25 mouse cellular contexts compared by ENCODE assay signal in genomic region chr8:118005186-118005585, GRCm38 (mm10).
DNase-seq lines count a peak whose midpoint lies in the region; ATAC-seq and TF ChIP-seq lines count a peak whose summit lies in the region.
"Had no signal": no experiment of that assay in that cellular context is flagged by ENCODE, and none has a peak within 500 bp of the region (broad histone marks: within the 10 kb centered on the region; RNA-seq: fewer than 3 reads in every experiment).

No protein-coding gene starts in this region.

- H3K4me1 ChIP-seq in heart, embryonic 12.5 days (replicated peaks): peaks cover 6% of the 10 kb centered on the region; the same call in 1 of the 2 replicates
- H3K4me1 ChIP-seq in midbrain, embryonic 12.5 days: peaks cover 9% of the 10 kb centered on the region; the same call in 1 of the 2 replicates
- peaks cover 12% of the 10 kb centered on the region for H3K4me1 ChIP-seq in midbrain, embryonic 13.5 days (replicated peaks)
- H3K4me1 ChIP-seq in embryonic facial prominence, embryonic 10.5 days: peaks cover 22% of the 10 kb centered on the region
- H3K4me1 ChIP-seq in limb, embryonic 10.5 days: peaks cover 54% of the 10 kb centered on the region
- H3K4me1 ChIP-seq: heart, embryonic 13.5 days; liver, embryonic 15.5 days; lung, embryonic 15.5 days had no signal

- no peak for ATAC-seq in heart, embryonic 12.5 days (ENCODE audit: insufficient number of reproducible peaks, low FRiP score)
- ATAC-seq in midbrain, embryonic 12.5 days (ENCODE audit: low FRiP score, low read depth): 0 out of 2 replicates have a peak, but pooled peaks have one; percentile 19
- no peak for ATAC-seq in midbrain, embryonic 13.5 days
- ATAC-seq: intestine, postnatal 0 days; midbrain, embryonic 16.5 days had no signal

- H3K9ac ChIP-seq in heart, embryonic 12.5 days: no peak overlapping the region
- H3K9ac ChIP-seq in midbrain, embryonic 12.5 days (replicated peaks): no peak overlapping the region
- no peak overlapping the region for H3K9ac ChIP-seq in midbrain, embryonic 13.5 days (replicated peaks)
- H3K9ac ChIP-seq: heart, embryonic 13.5 days; limb, embryonic 12.5 days; liver, embryonic 15.5 days; lung, embryonic 15.5 days; neural tube, embryonic 13.5 days had no signal

- H3K27me3 ChIP-seq in heart, embryonic 12.5 days (replicated peaks): 0 out of 2 replicates have a peak, but pooled peaks cover 6% of the 10 kb centered on the region
- no peaks in the 10 kb centered on the region for H3K27me3 ChIP-seq in midbrain, embryonic 12.5 days
- peaks cover 4% of the 10 kb centered on the region; the same call in 1 of the 2 replicates for H3K27me3 ChIP-seq in midbrain, embryonic 13.5 days
- peaks cover 7% of the 10 kb centered on the region; the same call in 1 of the 2 replicates for H3K27me3 ChIP-seq in embryonic facial prominence, embryonic 10.5 days (replicated peaks; ENCODE audit: low read depth, poor library complexity, severe bottlenecking)
- no peaks in the 10 kb centered on the region for H3K27me3 ChIP-seq in limb, embryonic 10.5 days (ENCODE audit: low read depth, poor library complexity, severe bottlenecking)
- H3K27me3 ChIP-seq: heart, embryonic 13.5 days; liver, embryonic 15.5 days; lung, embryonic 15.5 days; neural tube, embryonic 13.5 days had no signal

- 42% methylated on average over 2 of the region's 2 CpGs for WGBS in heart, embryonic 12.5 days
- 54% methylated on average over 2 of the region's 2 CpGs for WGBS in midbrain, embryonic 12.5 days
- 32% methylated on average over 2 of the region's 2 CpGs for WGBS in midbrain, embryonic 13.5 days
- WGBS in embryonic facial prominence, embryonic 10.5 days: 47% methylated on average over 2 of the region's 2 CpGs
- WGBS in limb, embryonic 10.5 days: 35% methylated on average over 2 of the region's 2 CpGs

- H3K4me2 ChIP-seq in heart, embryonic 12.5 days: no peak overlapping the region
- no peak overlapping the region for H3K4me2 ChIP-seq in midbrain, embryonic 12.5 days (replicated peaks)
- H3K4me2 ChIP-seq in midbrain, embryonic 13.5 days (replicated peaks): no peak overlapping the region
- H3K4me2 ChIP-seq: heart, embryonic 13.5 days; limb, embryonic 12.5 days; liver, embryonic 15.5 days; lung, embryonic 15.5 days; neural tube, embryonic 13.5 days had no signal

- H3K27ac ChIP-seq in heart, embryonic 12.5 days (ENCODE audit: poor library complexity, severe bottlenecking): no peak overlapping the region
- no peak overlapping the region for H3K27ac ChIP-seq in midbrain, embryonic 12.5 days (replicated peaks)
- H3K27ac ChIP-seq in midbrain, embryonic 13.5 days: no peak overlapping the region; the same call in 1 of the 2 replicates
- peak overlapping the region; percentile 72 for H3K27ac ChIP-seq in embryonic facial prominence, embryonic 10.5 days (replicated peaks)
- H3K27ac ChIP-seq in limb, embryonic 10.5 days: peak overlapping the region; percentile 83
- H3K27ac ChIP-seq in gastrocnemius, adult 2 months: no peak overlapping the region
- H3K27ac ChIP-seq: heart, embryonic 13.5 days; limb, embryonic 12.5 days; liver, embryonic 15.5 days; lung, embryonic 15.5 days; neural tube, embryonic 13.5 days had no signal

- H3K4me3 ChIP-seq in heart, embryonic 12.5 days: no peak overlapping the region
- H3K4me3 ChIP-seq in midbrain, embryonic 12.5 days: no peak overlapping the region
- no peak overlapping the region for H3K4me3 ChIP-seq in midbrain, embryonic 13.5 days (replicated peaks)
- no peak overlapping the region for H3K4me3 ChIP-seq in embryonic facial prominence, embryonic 10.5 days
- no peak overlapping the region for H3K4me3 ChIP-seq in limb, embryonic 10.5 days
- H3K4me3 ChIP-seq in gastrocnemius, adult 2 months: no peak overlapping the region
- H3K4me3 ChIP-seq: erythroblast, embryonic 14.5 days; heart, embryonic 13.5 days; limb, embryonic 12.5 days; liver, embryonic 15.5 days; lung, embryonic 15.5 days; myocyte; neural tube, embryonic 13.5 days had no signal

- DNase-seq in heart, adult 11 months: peak; percentile 73
- peak; percentile 15 for DNase-seq in embryonic facial prominence, embryonic 10.5 days (ENCODE audit: low spot score)
- DNase-seq in limb, embryonic 10.5 days (ENCODE audit: low spot score): no peak
- no peak for DNase-seq in adrenal gland, postnatal 4 days (ENCODE audit: low spot score in 2 of 2)
- no peak for DNase-seq in gastrocnemius, adult 2 months
- DNase-seq: adrenal gland, postnatal 25 days; cerebellum, adult 2 months; cerebellum, postnatal 14 days; gastrocnemius, postnatal 25 days; heart, adult 18-20 months; heart, postnatal 10 days; layer of hippocampus, adult 9-11 months; right cerebral cortex, postnatal 14 days had no signal

- H3K9me3 ChIP-seq in heart, embryonic 12.5 days (replicated peaks): no peaks in the 10 kb centered on the region
- H3K9me3 ChIP-seq in midbrain, embryonic 12.5 days: no peaks in the 10 kb centered on the region
- no peaks in the 10 kb centered on the region for H3K9me3 ChIP-seq in midbrain, embryonic 13.5 days
- peaks cover 3% of the 10 kb centered on the region; the same call in 1 of the 2 replicates for H3K9me3 ChIP-seq in embryonic facial prominence, embryonic 10.5 days
- no peaks in the 10 kb centered on the region for H3K9me3 ChIP-seq in limb, embryonic 10.5 days (replicated peaks)
- H3K9me3 ChIP-seq: heart, embryonic 13.5 days; limb, embryonic 12.5 days; liver, embryonic 15.5 days; lung, embryonic 15.5 days; neural tube, embryonic 13.5 days had no signal

- intact Hi-C loops in gastrocnemius, adult 2 months (cut with DNase I): no loop called here

- no peaks in the 10 kb centered on the region for H3K36me3 ChIP-seq in heart, embryonic 12.5 days
- H3K36me3 ChIP-seq in midbrain, embryonic 12.5 days: no peaks in the 10 kb centered on the region
- H3K36me3 ChIP-seq in midbrain, embryonic 13.5 days: no peaks in the 10 kb centered on the region
- no peaks in the 10 kb centered on the region for H3K36me3 ChIP-seq in embryonic facial prominence, embryonic 10.5 days (replicated peaks)
- H3K36me3 ChIP-seq in limb, embryonic 10.5 days: no peaks in the 10 kb centered on the region
- H3K36me3 ChIP-seq: heart, embryonic 13.5 days; limb, embryonic 12.5 days; liver, embryonic 15.5 days; lung, embryonic 15.5 days; neural tube, embryonic 13.5 days had no signal

- TF ChIP-seq CTCF in gastrocnemius, adult 2 months (IDR thresholded peaks at IDR 0.05): no peak

Comparison
In these comparisons a context has a peak if more than half of its experiments do, and no peak if none do; other contexts are left out.
1. DNase-seq: peak in heart, adult 11 months (single experiment) and embryonic facial prominence, embryonic 10.5 days (single experiment); none in limb, embryonic 10.5 days (single experiment), adrenal gland, postnatal 4 days (0 of 2) and gastrocnemius, adult 2 months (single experiment).
2. H3K27ac ChIP-seq: peak in embryonic facial prominence, embryonic 10.5 days (single experiment) and limb, embryonic 10.5 days (single experiment); none in heart, embryonic 12.5 days (single experiment), midbrain, embryonic 12.5 days (single experiment), midbrain, embryonic 13.5 days (single experiment) and gastrocnemius, adult 2 months (single experiment).